In the genomic region with DNA sequence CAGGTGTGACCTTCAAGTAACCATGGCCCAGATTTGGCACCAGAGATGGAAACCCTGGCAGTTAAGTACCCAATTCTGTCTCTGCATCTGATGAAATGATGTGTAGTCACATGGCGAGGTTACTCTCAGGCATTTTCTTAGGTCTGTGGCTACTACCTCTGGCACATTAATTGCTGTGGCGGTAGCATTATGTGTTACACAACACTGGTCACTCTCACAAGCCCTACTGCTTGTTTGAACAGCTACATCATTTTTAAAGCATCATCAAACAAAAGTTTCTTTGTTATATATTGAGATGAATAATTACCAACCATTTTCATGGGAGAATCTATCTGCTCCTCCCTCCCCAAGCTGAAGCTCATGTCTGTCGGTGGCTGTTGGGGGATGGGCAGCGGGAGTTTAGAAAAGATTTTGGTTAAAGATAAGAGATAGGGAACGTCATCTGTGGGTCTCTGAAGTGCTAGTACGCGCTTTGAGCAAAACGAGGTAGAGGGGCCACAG, we compare ENCODE assay signal across 8 mouse cellular contexts. TPM values are rescaled to one million over a fixed set of nuclear protein-coding genes. Genes with fewer than 3 reads are reported as not detected.
DNase-seq lines count a peak whose midpoint lies in the region; ATAC-seq and TF ChIP-seq lines count a peak whose summit lies in the region.

No protein-coding gene starts in this region.

- peaks cover 11% of the 10 kb centered on the region for H3K4me1 ChIP-seq in heart, adult 2 months (ENCODE audit: control insufficient read depth, insufficient read depth, low read length)
- H3K4me1 ChIP-seq in forebrain, embryonic 14.5 days (ENCODE audit: control insufficient read depth, insufficient read depth, low read length), result peaks cover 14% of the 10 kb centered on the region
- H3K4me1 ChIP-seq in intestine, embryonic 16.5 days (ENCODE audit: control insufficient read depth, insufficient read depth, low read length), result peaks cover 20% of the 10 kb centered on the region
- peaks cover 30% of the 10 kb centered on the region for H3K4me1 ChIP-seq in limb, embryonic 13.5 days

- H3ac ChIP-seq in myocyte (ENCODE audit: control insufficient read depth, insufficient read length), result peak overlapping the region; percentile 50

- 19% methylated on average over 8 of the region's 8 CpGs for WGBS in heart, adult 2 months
- 8% methylated on average over 8 of the region's 8 CpGs for WGBS in forebrain, embryonic 14.5 days
- 10% methylated on average over 8 of the region's 8 CpGs for WGBS in intestine, embryonic 16.5 days
- WGBS in limb, embryonic 13.5 days, result 11% methylated on average over 8 of the region's 8 CpGs

- H3K27ac ChIP-seq in heart, adult 2 months, result peak overlapping the region; percentile 96
- no peak overlapping the region for H3K27ac ChIP-seq in forebrain, embryonic 14.5 days (ENCODE audit: low read depth, low read length)
- H3K27ac ChIP-seq in intestine, embryonic 16.5 days (ENCODE audit: low read length), result no peak overlapping the region
- no peak overlapping the region for H3K27ac ChIP-seq in limb, embryonic 13.5 days

- H3K79me2 ChIP-seq in heart, adult 2 months (replicated peaks; ENCODE audit: control insufficient read depth, insufficient read depth, low read length), result peaks cover 4% of the 10 kb centered on the region
- peaks cover 71% of the 10 kb centered on the region for H3K79me2 ChIP-seq in myocyte (ENCODE audit: control insufficient read depth, insufficient read depth)

- H3K9ac ChIP-seq in heart, adult 2 months (ENCODE audit: low read depth, low read length), result peak overlapping the region; percentile 98
- H3K9ac ChIP-seq in forebrain, embryonic 14.5 days (ENCODE audit: low read length), result peak overlapping the region; percentile 94
- H3K9ac ChIP-seq in intestine, embryonic 16.5 days (ENCODE audit: low read depth, low read length), result peak overlapping the region; percentile 78
- peak overlapping the region; percentile 90 for H3K9ac ChIP-seq in limb, embryonic 13.5 days

- no peak for TF ChIP-seq EP300 in heart, adult 2 months (IDR thresholded peaks at IDR 0.05; ENCODE audit: insufficient read depth, low read depth, low read length)

- peak overlapping the region; percentile 74 for H3K4me2 ChIP-seq in forebrain, embryonic 14.5 days (ENCODE audit: low read length)
- peak overlapping the region; percentile 82 for H3K4me2 ChIP-seq in intestine, embryonic 16.5 days (ENCODE audit: low read depth, low read length)
- H3K4me2 ChIP-seq in limb, embryonic 13.5 days (replicated peaks), result peak overlapping the region; percentile 73
- H3K4me2 ChIP-seq in myocyte (ENCODE audit: low read depth), result peak overlapping the region; percentile 85

- DNase-seq in heart, adult 2 months, result peak in 1 of 2 experiments; percentile 24
- DNase-seq in heart, postnatal 25 days (ENCODE audit: low spot score), result no peak
- DNase-seq in brain, embryonic 14.5 days (ENCODE audit: low read depth), result peak; percentile 66
- DNase-seq in forebrain, embryonic 14.5 days (ENCODE audit: low spot score), result peak; percentile 61
- peak; percentile 70 for DNase-seq in thymus, postnatal 25 days

- H3K4me3 ChIP-seq in heart, adult 2 months, result peak overlapping the region; percentile 90
- peak overlapping the region; percentile 94 for H3K4me3 ChIP-seq in forebrain, embryonic 14.5 days (ENCODE audit: low read depth, low read length)
- peak overlapping the region; percentile 90 for H3K4me3 ChIP-seq in intestine, embryonic 16.5 days (ENCODE audit: low read length)
- H3K4me3 ChIP-seq in limb, embryonic 13.5 days, result peak overlapping the region; percentile 95
- peak overlapping the region; percentile 97 for H3K4me3 ChIP-seq in myocyte

- H3K27me3 ChIP-seq in heart, adult 2 months (ENCODE audit: control insufficient read depth, insufficient read depth, low read length), result no peaks in the 10 kb centered on the region
- no peaks in the 10 kb centered on the region for H3K27me3 ChIP-seq in forebrain, embryonic 14.5 days (replicated peaks; ENCODE audit: control insufficient read depth, insufficient read depth, low read length)
- no peaks in the 10 kb centered on the region for H3K27me3 ChIP-seq in intestine, embryonic 16.5 days (replicated peaks; ENCODE audit: control insufficient read depth, insufficient read depth, low read length)
- H3K27me3 ChIP-seq in limb, embryonic 13.5 days, result no peaks in the 10 kb centered on the region
- H3K27me3 ChIP-seq in myocyte (ENCODE audit: control insufficient read depth, insufficient read depth, insufficient read length), result no peaks in the 10 kb centered on the region

- no peak for TF ChIP-seq CTCF in heart, adult 2 months (IDR thresholded peaks at IDR 0.05)
- TF ChIP-seq CTCF in brain, embryonic 14.5 days (IDR thresholded peaks at IDR 0.05; ENCODE audit: borderline replicate concordance, extremely low read depth, insufficient read depth, insufficient read length), result no peak

- no peaks in the 10 kb centered on the region for H3K36me3 ChIP-seq in heart, adult 2 months (ENCODE audit: control insufficient read depth, insufficient read depth, low read length)
- no peaks in the 10 kb centered on the region for H3K36me3 ChIP-seq in forebrain, embryonic 14.5 days (ENCODE audit: control insufficient read depth, insufficient read depth, low read length)
- no peaks in the 10 kb centered on the region for H3K36me3 ChIP-seq in intestine, embryonic 16.5 days (ENCODE audit: control insufficient read depth, insufficient read depth, low read length)
- 0 out of 2 replicates have a peak, but pooled peaks cover 4% of the 10 kb centered on the region for H3K36me3 ChIP-seq in limb, embryonic 13.5 days
- no peaks in the 10 kb centered on the region for H3K36me3 ChIP-seq in myocyte (ENCODE audit: control insufficient read depth, insufficient read depth)

- intact Hi-C loops in heart, adult 2 months (cut with DNase I), result loop anchor here (5.0 kb wide), 2 partner anchors 113 to 227 kb away; partner anchors contain the start of genes D630036H23Rik, Ispd and Tspan13
- intact Hi-C loops in heart, postnatal 25 days (cut with DNase I), result loop anchor here (5.0 kb wide), 2 partner anchors 43 to 128 kb away; no protein-coding TSS in a partner anchor

- no peak for ATAC-seq in forebrain, embryonic 14.5 days
- no peak for ATAC-seq in intestine, embryonic 16.5 days
- no peak for ATAC-seq in limb, embryonic 13.5 days (ENCODE audit: low FRiP score, low read depth)

- TF ChIP-seq POLR2A in heart, adult 2 months (IDR thresholded peaks at IDR 0.05; ENCODE audit: insufficient read depth, low read depth, low read length), result no peak
- TF ChIP-seq POLR2A in brain, embryonic 14.5 days (IDR thresholded peaks at IDR 0.05; ENCODE audit: borderline replicate concordance, extremely low read depth, insufficient read depth, insufficient read length, poor library complexity, severe bottlenecking), result no peak
- TF ChIP-seq POLR2A in myocyte (IDR thresholded peaks at IDR 0.05; ENCODE audit: insufficient read length, low read depth), result no peak

- H3K9me3 ChIP-seq in forebrain, embryonic 14.5 days (replicated peaks; ENCODE audit: control insufficient read depth, low read length), result no peaks in the 10 kb centered on the region
- no peaks in the 10 kb centered on the region for H3K9me3 ChIP-seq in intestine, embryonic 16.5 days (ENCODE audit: control insufficient read depth, low read length)
- no peaks in the 10 kb centered on the region for H3K9me3 ChIP-seq in limb, embryonic 13.5 days

TF ChIP-seq in myocyte, 11 proteins besides CTCF, POLR2A, EP300 and RAD21:
- TF ChIP-seq E2F4 (IDR thresholded peaks at IDR 0.05; ENCODE audit: insufficient read depth) (no peak), REST (IDR thresholded peaks at IDR 0.05; ENCODE audit: insufficient read depth, insufficient read length) (no peak), CEBPB (IDR thresholded peaks at IDR 0.05; ENCODE audit: insufficient read depth, poor library complexity, severe bottlenecking) (peak; percentile 71; the same call in 1 of the 2 replicates), TCF12 (IDR thresholded peaks at IDR 0.05; ENCODE audit: insufficient read depth, poor library complexity, severe bottlenecking) (no peak), USF1 (IDR thresholded peaks at IDR 0.05; ENCODE audit: low read depth) (peak; percentile 59), MYOG (IDR thresholded peaks at IDR 0.05; ENCODE audit: control insufficient read depth in 1 of 3, insufficient read depth in 1 of 3, insufficient read length in 2 of 3, low read depth in 2 of 3) (no peak)

RNA-seq across cellular contexts. Expression of gene Ankmy2, which starts 1.7 kb away (rescaled TPM):
- total RNA-seq in heart, adult 2 months (2021), result 10 to 100 TPM; 13.3 to 15.5 TPM
- polyA plus RNA-seq in heart, adult 2 months (2012; rRNA removed), result 7.0 and 12.4 TPM in 2 replicates
- total RNA-seq in heart, postnatal 25 days (2021), result 10 to 100 TPM; 15.5 to 17.1 TPM
- polyA plus RNA-seq in brain, embryonic 14.5 days (2012; rRNA removed), result 29.9 and 39.5 TPM in 2 replicates
- 55.4 and 70.3 TPM in 2 replicates for polyA plus RNA-seq in forebrain, embryonic 14.5 days (2014; fragmentation: Nextera tagmentation; extraction: Ambion mirVana)
- polyA plus RNA-seq in intestine, embryonic 16.5 days (2015; fragmentation: Nextera tagmentation; extraction: Ambion mirVana), result 36.6 and 37.0 TPM in 2 replicates
- 35.0 and 35.4 TPM in 2 replicates for polyA plus RNA-seq in limb, embryonic 13.5 days (2015; fragmentation: Nextera tagmentation; extraction: Ambion mirVana)
- polyA plus RNA-seq in myocyte (2012; fragmentation: generic; extraction: Trizol), result 8.5 TPM

RNA-seq across cellular contexts. Expression of gene Bzw2, which starts 2.7 kb away (rescaled TPM):
- total RNA-seq in heart, adult 2 months (2021), result 100 to 1,000 TPM; 175 to 199 TPM
- polyA plus RNA-seq in heart, adult 2 months (2012; rRNA removed), result 67.3 and 128 TPM in 2 replicates
- 100 to 1,000 TPM; 181 to 182 TPM for total RNA-seq in heart, postnatal 25 days (2021)
- polyA plus RNA-seq in brain, embryonic 14.5 days (2012; rRNA removed), result 225 and 239 TPM in 2 replicates
- polyA plus RNA-seq in forebrain, embryonic 14.5 days (2014; fragmentation: Nextera tagmentation; extraction: Ambion mirVana), result 541 and 574 TPM in 2 replicates
- polyA plus RNA-seq in intestine, embryonic 16.5 days (2015; fragmentation: Nextera tagmentation; extraction: Ambion mirVana), result 153 and 180 TPM in 2 replicates
- polyA plus RNA-seq in limb, embryonic 13.5 days (2015; fragmentation: Nextera tagmentation; extraction: Ambion mirVana), result 242 and 259 TPM in 2 replicates
- polyA plus RNA-seq in myocyte (2012; fragmentation: generic; extraction: Trizol), result 86.8 TPM
